Mouse (Mus musculus): ENCODE data around the gene Robo2. TPM values are rescaled to one million over a fixed set of nuclear protein-coding genes. Genes with fewer than 3 reads are reported as not detected.

Gene Robo2
- total and polyA plus RNA-seq, 2 experiments from 2014 or later = 1.7 to 10.6 TPM

- Histone ChIP-seq H3K4me2 (ENCODE audit: low read depth, low read length) (no peak overlapping the region), H3K9me3 (replicated peaks; ENCODE audit: control insufficient read depth, low read length) (no peaks in the 10 kb centered on the region), H3K27ac (ENCODE audit: low read depth) (no peak overlapping the region), H3K36me3 (replicated peaks; ENCODE audit: control insufficient read depth, insufficient read depth, low read length) (no peaks in the 10 kb centered on the region), H3K4me3 (ENCODE audit: low read depth, low read length) (no peak overlapping the region), H3K27me3 (ENCODE audit: control insufficient read depth, insufficient read depth, low read length) (no peaks in the 10 kb centered on the region), H3K4me1 (ENCODE audit: control insufficient read depth, insufficient read depth) (no peaks in the 10 kb centered on the region), H3K9ac (replicated peaks; ENCODE audit: low read depth, low read length) (no peak overlapping the region)
- TF ChIP-seq EP300 (IDR thresholded peaks at IDR 0.05; ENCODE audit: low read depth) (no peak), CTCF (IDR thresholded peaks at IDR 0.05; ENCODE audit: low read depth) (no peak)
- no peak for ATAC-seq (ENCODE audit: insufficient read depth, low read depth)
- 62% methylated on average over 7 of the region's 7 CpGs for WGBS
- DNase-seq (ENCODE audit: low spot score) = no peak
Observed at GRCm38 (mm10) chr16:73869527-73870212, 542.0 kb downstream of the Robo2 start.

- no peaks in the 10 kb centered on the region for H3K9me3 ChIP-seq (replicated peaks; ENCODE audit: control insufficient read depth, low read length)
- ATAC-seq (ENCODE audit: insufficient read depth, low read depth) (no peak), DNase-seq (ENCODE audit: low spot score) (no peak)
- H3K4me3 ChIP-seq (ENCODE audit: low read depth, low read length) = no peak overlapping the region
- no peak overlapping the region for H3K4me2 ChIP-seq (ENCODE audit: low read depth, low read length)
- no peaks in the 10 kb centered on the region for H3K36me3 ChIP-seq (replicated peaks; ENCODE audit: control insufficient read depth, insufficient read depth, low read length)
- no peak overlapping the region for H3K27ac ChIP-seq (ENCODE audit: low read depth)
- no peaks in the 10 kb centered on the region for H3K27me3 ChIP-seq (ENCODE audit: control insufficient read depth, insufficient read depth, low read length)
- no peak for TF ChIP-seq CTCF (IDR thresholded peaks at IDR 0.05; ENCODE audit: low read depth)
- no peak for TF ChIP-seq EP300 (IDR thresholded peaks at IDR 0.05; ENCODE audit: low read depth)
- WGBS = 19% methylated on average over 9 of the region's 9 CpGs
- H3K9ac ChIP-seq (replicated peaks; ENCODE audit: low read depth, low read length) = no peak overlapping the region
- no peaks in the 10 kb centered on the region for H3K4me1 ChIP-seq (ENCODE audit: control insufficient read depth, insufficient read depth)
Observed at GRCm38 (mm10) chr16:73864625-73865024, 547.0 kb downstream of the Robo2 start.

GRCm38 (mm10) chr16:73863748-73864147, 547.9 kb downstream of the Robo2 start:
- Histone ChIP-seq H3K4me3 (ENCODE audit: low read depth, low read length) (no peak overlapping the region), H3K36me3 (replicated peaks; ENCODE audit: control insufficient read depth, insufficient read depth, low read length) (no peaks in the 10 kb centered on the region), H3K9me3 (replicated peaks; ENCODE audit: control insufficient read depth, low read length) (no peaks in the 10 kb centered on the region), H3K4me2 (ENCODE audit: low read depth, low read length) (no peak overlapping the region), H3K27ac (ENCODE audit: low read depth) (no peak overlapping the region), H3K27me3 (ENCODE audit: control insufficient read depth, insufficient read depth, low read length) (no peaks in the 10 kb centered on the region), H3K9ac (replicated peaks; ENCODE audit: low read depth, low read length) (no peak overlapping the region), H3K4me1 (ENCODE audit: control insufficient read depth, insufficient read depth) (no peaks in the 10 kb centered on the region)
- WGBS = 7% methylated on average over 3 of the region's 3 CpGs
- TF ChIP-seq EP300 (IDR thresholded peaks at IDR 0.05; ENCODE audit: low read depth) = no peak
- TF ChIP-seq CTCF (IDR thresholded peaks at IDR 0.05; ENCODE audit: low read depth) = no peak
- no peak for DNase-seq (ENCODE audit: low spot score)
- no peak for ATAC-seq (ENCODE audit: insufficient read depth, low read depth)

GRCm38 (mm10) chr16:73858717-73859116, 552.9 kb downstream of the Robo2 start:
- H3K4me3 ChIP-seq (ENCODE audit: low read depth, low read length) = no peak overlapping the region
- ATAC-seq (ENCODE audit: insufficient read depth, low read depth) = no peak
- no peaks in the 10 kb centered on the region for H3K36me3 ChIP-seq (replicated peaks; ENCODE audit: control insufficient read depth, insufficient read depth, low read length)
- H3K27ac ChIP-seq (ENCODE audit: low read depth) = no peak overlapping the region
- H3K4me1 ChIP-seq (ENCODE audit: control insufficient read depth, insufficient read depth) = no peaks in the 10 kb centered on the region
- no peaks in the 10 kb centered on the region for H3K9me3 ChIP-seq (replicated peaks; ENCODE audit: control insufficient read depth, low read length)
- DNase-seq (ENCODE audit: low spot score) = no peak
- H3K27me3 ChIP-seq (ENCODE audit: control insufficient read depth, insufficient read depth, low read length) = no peaks in the 10 kb centered on the region
- TF ChIP-seq CTCF (IDR thresholded peaks at IDR 0.05; ENCODE audit: low read depth) = no peak
- no peak for TF ChIP-seq EP300 (IDR thresholded peaks at IDR 0.05; ENCODE audit: low read depth)
- no peak overlapping the region for H3K9ac ChIP-seq (replicated peaks; ENCODE audit: low read depth, low read length)
- no peak overlapping the region for H3K4me2 ChIP-seq (ENCODE audit: low read depth, low read length)
- WGBS = 69% methylated on average over 2 of the region's 2 CpGs

- DNase-seq (ENCODE audit: low spot score) = no peak
- WGBS = 82% methylated on average over 3 of the region's 3 CpGs
- no peaks in the 10 kb centered on the region for H3K4me1 ChIP-seq (ENCODE audit: control insufficient read depth, insufficient read depth)
Observed at GRCm38 (mm10) chr16:73855821-73856220, 555.8 kb downstream of the Robo2 start.

More at GRCm38 (mm10) chr16:73855821-73856220, 555.8 kb downstream of the Robo2 start:
- Histone ChIP-seq H3K9ac (replicated peaks; ENCODE audit: low read depth, low read length) (no peak overlapping the region), H3K4me3 (ENCODE audit: low read depth, low read length) (no peak overlapping the region), H3K4me2 (ENCODE audit: low read depth, low read length) (no peak overlapping the region), H3K9me3 (replicated peaks; ENCODE audit: control insufficient read depth, low read length) (no peaks in the 10 kb centered on the region), H3K36me3 (replicated peaks; ENCODE audit: control insufficient read depth, insufficient read depth, low read length) (no peaks in the 10 kb centered on the region), H3K27ac (ENCODE audit: low read depth) (no peak overlapping the region), H3K27me3 (ENCODE audit: control insufficient read depth, insufficient read depth, low read length) (no peaks in the 10 kb centered on the region)
- no peak for ATAC-seq (ENCODE audit: insufficient read depth, low read depth)
- no peak for TF ChIP-seq EP300 (IDR thresholded peaks at IDR 0.05; ENCODE audit: low read depth)
- TF ChIP-seq CTCF (IDR thresholded peaks at IDR 0.05; ENCODE audit: low read depth) = no peak

MicroRNA genes within 50 kb of the gene (microRNA counts, 519-probe panel; counts per million panel counts)
- microRNA mmu-miR-691 = 2,800 counts per million, percentile 30 among the panel's probes with 10 or more counts

Small RNA genes lying within 50 kb of the gene (microRNA-seq; reads per million reads assigned to microRNA genes)
- gene Gm24272 = not detected
- gene Mir691 = not detected

All from heart, postnatal 0 days (tissue).